Mouse (Mus musculus) adrenal gland, postnatal 25 days (tissue): Measurements from ENCODE around the gene Smg5. TPM values are rescaled to one million over a fixed set of nuclear protein-coding genes. Genes with fewer than 3 reads are reported as not detected.
"Not testable (repeated sequence)": the region's sequence is repeated elsewhere in the genome, so short reads cannot be mapped to it uniquely, and the experiment has no call there.

Experiments used
- DNase-seq: peaks from one replicate; pipeline ENCODE4 v3.0.0; 2021; ENCODE audit warnings: mixed read lengths
- total RNA-seq: library from RNA; stranded (reverse); gene quantifications from 2 replicates; pipeline ENCODE4 v1.2.3, GENCODE M21; 2021

Gene Smg5
- total RNA-seq, 1 experiment from 2014 or later, result 55.3 TPM

DNA sequence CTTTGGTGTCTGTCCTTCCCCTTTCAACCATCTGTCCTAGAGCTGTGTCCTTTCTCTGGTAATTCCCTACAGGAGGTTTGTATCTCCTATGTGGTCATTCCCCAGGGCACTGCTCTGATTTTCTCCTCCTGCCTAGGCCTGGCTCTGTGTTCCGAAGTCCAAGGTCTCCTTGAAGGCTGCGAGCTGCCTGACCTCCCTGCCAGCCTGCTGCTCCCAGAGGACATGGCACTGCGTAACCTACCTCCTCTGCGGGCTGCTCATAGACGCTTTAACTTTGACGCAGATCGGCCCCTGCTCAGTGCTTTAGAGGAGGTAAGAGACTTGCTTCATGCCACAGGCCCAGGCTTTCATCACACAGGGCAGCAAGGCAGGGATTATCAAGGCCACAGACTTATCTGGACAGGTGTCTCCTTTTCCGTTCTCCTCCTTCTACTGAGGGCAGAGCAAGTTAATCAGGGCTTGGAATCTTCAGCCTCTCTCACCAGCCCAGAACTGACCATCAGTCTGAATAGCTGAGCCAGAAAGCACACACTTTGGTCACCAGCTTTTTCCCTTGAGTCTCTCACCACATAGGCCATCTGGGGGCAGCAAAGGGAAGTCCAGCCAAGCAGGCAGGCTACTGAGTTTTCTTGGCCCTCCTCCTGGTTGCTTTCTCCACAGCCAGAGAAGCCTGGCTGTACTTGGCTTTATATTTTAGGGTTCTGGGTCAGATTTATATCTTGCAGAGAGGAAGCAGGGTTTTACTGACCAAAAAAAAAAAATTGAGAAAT, 18.5 kb downstream of the Smg5 start:
- DNase-seq, result peak; percentile 56

DNA sequence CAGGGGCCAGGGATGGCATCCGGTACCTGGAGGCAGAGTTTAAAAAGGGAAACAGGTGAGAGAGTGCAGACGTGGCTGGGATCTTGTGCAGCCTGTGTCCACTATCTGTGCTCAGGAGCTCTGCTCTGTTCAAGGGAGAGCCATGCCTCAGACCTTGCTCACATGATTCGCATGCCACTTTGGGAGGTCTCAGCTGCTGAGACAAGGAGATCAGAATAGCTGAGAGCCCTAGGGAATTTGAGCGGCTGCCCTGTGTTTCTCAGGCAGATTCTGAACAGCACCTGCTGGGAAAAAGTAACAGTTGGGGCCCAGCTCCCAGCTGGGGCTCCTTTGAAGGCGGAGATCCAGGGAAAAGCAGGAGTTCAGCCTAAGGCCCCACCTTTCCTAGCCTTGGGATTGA, 23.5 kb downstream of the Smg5 start:
- no peak for DNase-seq

DNA sequence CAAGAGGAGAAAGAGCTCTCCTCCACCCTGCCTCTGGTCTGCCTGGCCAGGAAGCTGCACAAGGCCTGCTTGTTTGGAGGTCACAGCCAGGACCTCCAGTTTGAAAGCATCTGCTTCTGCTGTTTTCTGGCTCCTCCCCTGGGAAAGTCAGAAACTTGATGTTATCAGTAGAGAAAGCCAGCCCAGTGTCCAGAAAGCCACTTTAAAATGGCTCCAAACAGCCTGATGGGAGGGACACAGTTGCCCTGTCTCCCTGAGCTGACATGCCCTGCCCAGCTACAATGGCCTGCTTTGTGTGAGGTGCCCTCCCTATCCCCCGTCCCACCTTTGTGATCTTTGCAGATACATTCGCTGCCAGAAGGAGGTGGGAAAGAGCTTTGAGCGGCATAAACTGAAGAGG, 23.9 kb downstream of the Smg5 start:
- no peak for DNase-seq

DNA sequence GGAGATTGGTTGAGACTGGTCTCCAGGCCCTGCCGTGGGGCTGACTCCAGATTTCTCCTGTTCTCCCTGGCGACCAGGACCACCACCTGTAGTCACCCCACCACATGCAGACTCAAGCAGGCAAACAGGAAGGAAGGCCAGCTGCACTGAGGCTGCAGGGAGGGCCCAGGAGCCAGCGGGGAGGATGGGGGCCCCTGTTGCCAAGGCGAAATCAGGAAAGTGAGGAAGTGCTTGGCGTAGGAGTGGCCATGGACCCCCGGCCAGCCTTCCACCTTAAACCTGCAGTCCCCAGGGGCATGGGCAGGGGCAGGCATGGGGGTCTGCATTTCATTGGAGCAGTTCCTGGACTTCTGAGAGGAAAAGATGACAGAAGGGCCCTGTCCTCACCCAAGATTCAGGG, 25.0 kb downstream of the Smg5 start:
- no peak for DNase-seq

DNA sequence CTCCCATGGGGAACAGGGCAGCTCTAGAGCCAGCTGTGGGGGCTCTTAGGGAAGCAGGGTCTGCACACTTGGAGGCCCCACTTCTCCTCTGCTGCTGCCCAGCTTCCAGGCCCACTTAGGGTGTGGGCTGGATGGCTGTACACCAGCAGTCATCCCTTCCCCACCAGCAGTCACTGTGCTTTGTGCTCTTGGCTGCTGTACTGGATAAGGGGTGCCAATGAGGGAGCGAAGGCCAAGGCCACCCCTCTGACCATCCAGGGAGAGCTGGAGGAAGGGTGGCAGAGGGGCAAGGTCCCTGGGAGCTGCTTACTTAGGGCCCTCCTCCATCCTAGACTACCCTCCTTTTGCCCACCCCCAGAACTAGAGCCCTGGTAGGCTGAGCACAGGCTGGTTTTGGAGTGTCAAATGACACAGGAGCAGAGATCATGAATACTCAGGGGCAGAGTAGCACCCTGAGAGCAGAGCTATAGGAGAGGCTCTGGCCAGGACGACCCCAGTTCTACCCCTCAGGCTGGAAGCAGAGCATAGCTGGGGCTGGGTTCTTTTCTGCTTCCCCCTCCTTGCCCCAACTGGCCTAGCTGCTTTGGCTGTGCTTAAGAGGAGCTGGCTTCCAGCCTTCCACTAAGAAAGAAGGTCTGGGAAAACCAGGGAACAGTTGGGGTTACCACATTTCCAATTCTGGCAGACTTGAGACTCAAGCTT, 25.7 kb downstream of the Smg5 start:
- DNase-seq, result no peak

DNA sequence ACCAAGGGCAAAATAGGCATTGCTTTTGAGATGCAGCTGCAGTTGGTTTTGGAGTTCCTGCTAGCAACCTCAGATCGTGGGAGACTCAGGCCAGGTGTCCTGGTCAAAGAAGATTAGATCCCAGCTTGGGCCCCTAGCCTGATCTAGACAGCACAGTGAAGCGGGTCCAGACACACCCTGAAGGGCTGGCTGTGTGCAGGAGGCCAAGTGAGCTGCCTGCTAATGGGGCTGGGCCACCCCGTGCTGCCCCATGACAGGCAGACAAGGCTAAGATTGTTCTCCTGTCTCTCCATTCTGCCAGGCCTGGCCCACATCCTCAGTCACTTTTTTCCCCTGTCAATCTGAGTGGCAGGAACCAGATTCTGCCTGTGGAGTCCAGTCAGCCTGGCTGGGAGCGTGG, 27.6 kb downstream of the Smg5 start:
- DNase-seq, result no peak

DNA sequence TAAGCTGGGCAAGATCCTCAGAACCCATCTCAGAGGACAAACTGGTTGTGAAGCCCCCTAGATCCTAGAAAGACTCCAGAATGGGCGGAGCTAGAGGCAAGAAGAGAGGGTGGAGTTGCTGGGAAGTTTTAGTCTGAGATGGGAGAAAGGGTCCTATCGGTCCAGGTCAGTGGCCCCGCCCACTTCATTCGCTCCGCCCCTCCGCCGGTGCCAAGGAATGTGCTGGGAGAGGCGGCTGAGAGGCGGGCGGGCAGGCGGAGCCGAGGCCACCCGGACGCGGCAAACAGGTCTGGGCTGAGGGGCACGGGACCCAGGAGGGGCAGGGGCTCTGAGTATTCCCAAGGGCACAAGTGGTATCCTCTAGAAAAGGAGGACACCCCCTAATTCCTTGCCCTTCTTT, 28.3 kb downstream of the Smg5 start, which contains the start of gene Paqr6:
Gene Paqr6, plus strand, starts transcription at position 248 of the 400 bp plus-strand sequence.
- peak; percentile 50 for DNase-seq

DNA sequence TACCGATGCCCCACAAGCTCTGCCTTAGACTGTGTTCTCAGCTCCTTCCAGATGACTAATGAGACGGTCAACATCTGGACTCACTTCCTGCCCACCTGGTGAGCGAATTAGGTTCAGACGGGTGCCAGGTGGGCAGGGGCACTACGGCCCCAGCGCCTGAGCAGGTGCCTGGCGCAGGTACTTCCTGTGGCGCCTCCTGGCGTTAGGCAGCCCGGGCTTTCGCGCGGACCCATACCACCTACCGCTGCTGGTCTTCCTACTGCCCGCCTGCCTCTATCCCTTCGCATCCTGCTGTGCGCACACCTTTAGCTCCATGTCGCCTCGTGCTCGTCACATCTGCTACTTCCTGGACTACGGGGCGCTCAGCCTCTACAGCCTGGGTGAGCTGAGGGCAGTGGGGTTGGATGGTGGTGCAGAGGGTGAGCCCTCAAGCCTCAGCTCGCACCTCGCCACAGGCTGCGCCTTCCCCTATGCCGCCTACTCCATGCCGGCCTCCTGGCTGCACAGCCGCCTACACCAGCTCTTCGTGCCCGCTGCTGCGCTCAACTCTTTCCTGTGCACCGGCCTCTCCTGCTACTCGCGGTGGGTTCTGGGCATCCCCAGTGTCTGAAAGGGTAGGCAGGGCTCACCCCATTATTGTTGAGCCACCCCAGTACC, 29.8 kb downstream of the Smg5 start:
- no peak for DNase-seq

DNA sequence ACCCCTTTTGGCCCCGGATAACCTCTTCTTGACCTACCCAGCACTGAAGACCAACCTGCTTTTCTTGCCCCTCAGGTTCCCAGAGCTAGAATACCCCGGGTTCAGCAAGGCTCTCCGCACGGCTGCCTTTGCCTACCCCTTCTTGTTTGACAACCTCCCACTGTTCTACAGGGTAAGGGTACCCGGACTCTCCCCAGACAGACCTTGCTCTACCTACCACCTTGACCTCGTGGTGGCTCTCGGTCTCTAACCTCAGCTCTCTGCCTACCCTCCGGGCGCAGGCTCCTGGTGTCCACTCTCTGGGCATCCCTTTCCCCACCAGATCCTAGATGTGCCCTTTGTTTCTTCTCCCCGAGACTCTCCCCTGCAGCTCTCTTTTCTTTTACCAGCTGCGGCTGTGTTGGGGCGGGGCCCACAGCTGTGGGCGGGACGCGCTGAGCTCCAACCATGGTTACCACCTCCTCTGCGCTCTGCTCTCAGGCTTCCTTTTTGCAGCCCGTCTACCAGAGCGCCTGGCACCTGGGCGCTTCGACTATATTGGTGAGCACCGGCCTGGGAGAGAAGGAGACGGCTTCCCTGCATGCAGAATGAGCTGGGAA, 30.9 kb downstream of the Smg5 start:
- DNase-seq, result peak; percentile 48

DNA sequence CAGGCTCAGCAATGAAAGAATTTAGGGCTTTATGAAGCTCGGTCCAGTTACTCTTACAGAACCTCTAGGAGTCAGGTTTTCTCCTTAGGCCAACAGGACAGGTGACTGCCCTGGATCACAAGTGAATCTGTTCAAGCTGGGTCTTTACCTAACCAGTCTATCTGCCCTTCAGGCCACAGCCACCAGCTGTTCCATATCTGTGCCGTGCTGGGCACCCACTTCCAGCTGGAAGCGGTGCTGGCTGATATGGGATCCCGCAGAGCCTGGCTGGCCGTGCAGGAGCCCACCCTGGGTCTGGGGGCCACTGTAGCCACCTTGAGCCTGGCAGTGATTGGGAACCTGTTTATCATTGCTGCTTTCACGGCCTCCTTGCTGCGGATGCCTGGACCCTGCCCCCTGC, 31.5 kb downstream of the Smg5 start:
- DNase-seq, result not testable (repeated sequence)

DNA sequence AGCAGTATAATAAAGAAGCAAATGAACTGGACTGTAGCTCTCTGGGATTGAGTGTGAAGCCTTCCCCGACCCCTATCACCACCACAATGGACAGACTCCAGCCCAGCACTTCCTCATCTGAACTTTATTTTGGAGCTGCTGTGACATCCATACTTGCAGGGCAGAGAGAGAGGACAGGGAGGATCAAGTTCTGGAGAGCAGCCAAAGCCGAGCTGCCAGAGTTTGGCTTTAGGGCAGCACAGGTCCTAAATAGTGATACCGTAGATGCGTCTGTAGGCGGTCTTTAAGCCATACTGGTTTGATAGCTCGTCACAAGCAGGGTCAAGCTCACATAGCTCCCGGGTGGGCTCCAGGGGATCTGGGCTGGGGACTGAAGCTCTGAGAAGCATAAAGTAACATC, 32.5 kb downstream of the Smg5 start:
- DNase-seq, result not testable (repeated sequence)

DNA sequence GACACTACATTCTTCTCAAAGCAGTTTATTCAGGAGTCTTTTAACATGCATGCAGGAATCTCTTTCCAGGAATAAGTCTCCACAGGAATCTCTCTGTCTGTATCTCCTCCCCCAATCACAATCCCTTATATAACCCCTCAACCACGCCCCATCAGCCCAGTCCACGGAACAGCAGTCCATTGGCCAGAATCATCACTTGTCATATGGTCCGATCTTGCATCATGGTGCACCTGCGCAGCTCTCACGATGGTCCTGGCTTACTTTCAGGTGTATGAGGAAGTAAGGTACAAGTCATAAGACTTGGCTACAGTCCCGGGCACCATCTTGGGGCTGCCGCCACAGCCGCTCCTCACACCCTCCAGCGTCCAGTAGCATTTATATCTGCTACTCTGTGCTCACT, 36.6 kb downstream of the Smg5 start, which contains the start of gene Bglap3:
Gene Bglap3, minus strand, starts transcription at position 101 of the 400 bp plus-strand sequence.
- DNase-seq, result not testable (repeated sequence)

DNA sequence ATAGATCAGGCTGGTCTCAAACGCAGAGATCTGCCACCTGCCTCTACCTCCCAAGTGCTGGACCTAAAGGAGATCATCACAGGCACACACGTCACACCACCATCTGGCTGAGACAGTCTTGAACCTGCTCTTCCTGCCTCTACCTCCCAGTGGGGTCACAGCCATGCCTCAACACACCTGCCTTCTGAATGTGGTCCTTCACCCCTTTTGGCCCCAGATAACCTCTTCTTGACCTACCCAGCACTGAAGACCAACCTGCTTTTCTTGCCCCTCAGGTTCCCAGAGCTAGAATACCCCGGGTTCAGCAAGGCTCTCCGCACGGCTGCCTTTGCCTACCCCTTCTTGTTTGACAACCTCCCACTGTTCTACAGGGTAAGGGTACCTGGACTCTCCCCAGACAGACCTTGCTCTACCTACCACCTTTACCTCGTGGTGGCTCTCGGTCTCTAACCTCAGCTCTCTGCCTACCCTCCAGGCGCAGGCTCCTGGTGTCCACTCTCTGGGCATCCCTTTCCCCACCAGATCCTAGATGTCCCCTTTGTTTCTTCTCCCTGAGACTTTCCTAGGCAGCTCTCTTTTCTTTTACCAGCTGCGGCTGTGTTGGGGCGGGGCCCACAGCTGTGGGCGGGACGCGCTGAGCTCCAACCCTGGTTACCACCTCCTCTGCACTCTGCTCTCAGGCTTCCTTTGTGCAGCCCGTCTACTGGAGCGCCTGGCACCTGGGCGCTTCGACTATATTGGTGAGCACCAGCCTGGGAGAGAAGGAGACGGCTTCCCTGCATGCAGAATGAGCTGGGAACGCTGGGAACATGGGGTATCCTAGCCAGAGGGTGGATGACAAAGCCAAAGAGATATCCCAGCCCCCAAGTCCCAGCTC, 39.9 kb downstream of the Smg5 start:
- DNase-seq, result not testable (repeated sequence)

DNA sequence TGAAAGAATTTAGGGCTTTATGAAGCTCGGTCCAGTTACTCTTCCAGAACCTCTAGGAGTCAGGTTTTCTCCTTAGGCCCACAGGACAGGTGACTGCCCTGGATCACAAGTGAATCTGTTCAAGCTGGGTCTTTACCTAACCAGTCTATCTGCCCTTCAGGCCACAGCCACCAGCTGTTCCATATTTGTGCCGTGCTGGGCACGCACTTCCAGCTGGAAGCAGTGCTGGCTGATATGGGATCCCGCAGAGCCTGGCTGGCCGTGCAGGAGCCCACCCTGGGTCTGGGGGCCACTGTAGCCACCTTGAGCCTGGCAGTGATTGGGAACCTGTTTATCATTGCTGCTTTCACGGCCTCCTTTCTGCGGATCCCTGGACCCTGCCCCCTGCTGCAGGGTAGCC, 40.6 kb downstream of the Smg5 start:
- DNase-seq, result not testable (repeated sequence)

DNA sequence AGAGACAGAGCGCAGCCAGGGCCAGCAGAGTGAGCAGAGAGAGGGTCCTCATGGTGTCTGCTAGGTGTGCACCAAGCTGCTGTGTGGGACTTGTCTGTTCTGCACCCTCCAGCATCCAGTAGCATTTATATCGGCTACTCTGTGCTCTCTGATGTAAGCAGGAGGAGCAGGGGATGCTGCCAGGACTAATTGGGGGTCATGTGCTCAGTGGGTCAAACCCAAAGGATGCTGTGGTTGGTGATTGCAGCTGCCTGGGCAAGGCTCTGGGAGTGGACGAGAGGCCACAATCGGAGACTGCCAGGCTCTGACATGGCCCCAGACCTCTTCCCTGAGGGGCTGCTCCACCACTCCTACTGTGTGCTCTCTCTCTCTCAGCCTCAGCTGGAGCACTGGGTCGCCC, 42.5 kb downstream of the Smg5 start, which contains the start of gene Bglap2:
Gene Bglap2, minus strand, starts transcription at position 101 of the 400 bp plus-strand sequence.
- not testable (repeated sequence) for DNase-seq

DNA sequence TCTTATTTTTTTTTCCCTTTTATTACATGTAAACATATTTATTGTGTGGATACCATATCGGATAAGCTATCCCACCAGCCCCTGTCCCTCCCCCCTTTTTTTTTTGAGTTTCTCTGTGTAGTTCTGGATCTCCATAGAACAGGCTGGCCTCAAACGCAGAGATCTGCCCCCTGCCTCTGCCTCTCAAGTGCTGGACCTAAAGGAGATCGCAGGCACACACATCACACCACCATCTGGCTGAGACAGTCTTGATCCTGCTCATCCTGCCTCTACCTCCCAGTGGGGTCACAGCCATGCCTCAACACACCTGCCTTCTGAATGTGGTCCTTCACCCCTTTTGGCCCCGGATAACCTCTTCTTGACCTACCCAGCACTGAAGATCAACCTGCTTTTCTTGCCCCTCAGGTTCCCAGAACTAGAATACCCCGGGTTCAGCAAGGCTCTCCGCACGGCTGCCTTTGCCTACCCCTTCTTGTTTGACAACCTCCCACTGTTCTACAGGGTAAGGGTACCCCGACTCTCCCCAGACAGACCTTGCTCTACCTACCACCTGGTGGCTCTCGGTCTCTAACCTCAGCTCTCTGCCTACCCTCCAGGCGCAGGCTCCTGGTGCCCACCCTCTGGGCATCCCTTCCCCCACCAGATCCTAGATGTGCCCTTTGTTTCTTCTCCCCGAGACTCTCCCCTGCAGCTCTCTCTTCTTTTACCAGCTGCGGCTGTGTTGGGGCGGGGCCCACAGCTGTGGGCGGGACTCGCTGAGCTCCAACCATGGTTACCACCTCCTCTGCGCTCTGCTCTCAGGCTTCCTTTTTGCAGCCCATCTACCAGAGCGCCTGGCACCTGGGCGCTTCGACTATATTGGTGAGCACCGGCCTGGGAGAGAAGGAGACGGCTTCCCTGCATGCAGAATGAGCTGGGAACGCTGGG, 45.6 kb downstream of the Smg5 start:
- peak; percentile 28 for DNase-seq

DNA sequence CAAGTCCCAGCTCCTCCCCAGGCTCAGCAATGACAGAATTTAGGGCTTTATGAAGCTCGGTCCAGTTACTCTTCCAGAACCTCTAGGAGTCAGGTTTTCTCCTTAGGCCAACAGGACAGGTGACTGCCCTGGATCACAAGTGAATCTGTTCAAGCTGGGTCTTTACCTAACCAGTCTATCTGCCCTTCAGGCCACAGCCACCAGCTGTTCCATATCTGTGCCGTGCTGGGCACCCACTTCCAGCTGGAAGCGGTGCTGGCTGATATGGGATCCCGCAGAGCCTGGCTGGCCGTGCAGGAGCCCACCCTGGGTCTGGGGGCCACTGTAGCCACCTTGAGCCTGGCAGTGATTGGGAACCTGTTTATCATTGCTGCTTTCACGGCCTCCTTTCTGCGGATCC, 46.3 kb downstream of the Smg5 start:
- not testable (repeated sequence) for DNase-seq

DNA sequence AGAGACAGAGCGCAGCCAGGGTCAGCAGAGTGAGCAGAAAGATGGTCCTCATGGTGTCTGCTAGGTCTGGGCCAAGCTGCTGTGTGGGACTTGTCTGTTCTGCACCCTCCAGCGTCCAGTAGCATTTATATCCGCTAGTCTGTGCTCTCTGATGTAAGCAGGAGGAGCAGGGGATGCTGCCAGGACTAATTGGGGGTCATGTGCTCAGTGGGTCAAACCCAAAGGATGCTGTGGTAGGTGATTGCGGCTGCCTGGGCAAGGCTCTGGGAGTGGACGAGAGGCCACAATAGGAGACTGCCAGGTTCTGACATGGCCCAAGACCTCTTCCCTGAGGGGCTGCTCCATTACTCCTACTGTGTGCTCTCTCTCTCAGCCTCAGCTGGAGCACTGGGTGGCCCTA, 48.3 kb downstream of the Smg5 start, which contains the start of gene Bglap:
Gene Bglap, minus strand, starts transcription at position 101 of the 400 bp plus-strand sequence.
- no peak for DNase-seq

DNA sequence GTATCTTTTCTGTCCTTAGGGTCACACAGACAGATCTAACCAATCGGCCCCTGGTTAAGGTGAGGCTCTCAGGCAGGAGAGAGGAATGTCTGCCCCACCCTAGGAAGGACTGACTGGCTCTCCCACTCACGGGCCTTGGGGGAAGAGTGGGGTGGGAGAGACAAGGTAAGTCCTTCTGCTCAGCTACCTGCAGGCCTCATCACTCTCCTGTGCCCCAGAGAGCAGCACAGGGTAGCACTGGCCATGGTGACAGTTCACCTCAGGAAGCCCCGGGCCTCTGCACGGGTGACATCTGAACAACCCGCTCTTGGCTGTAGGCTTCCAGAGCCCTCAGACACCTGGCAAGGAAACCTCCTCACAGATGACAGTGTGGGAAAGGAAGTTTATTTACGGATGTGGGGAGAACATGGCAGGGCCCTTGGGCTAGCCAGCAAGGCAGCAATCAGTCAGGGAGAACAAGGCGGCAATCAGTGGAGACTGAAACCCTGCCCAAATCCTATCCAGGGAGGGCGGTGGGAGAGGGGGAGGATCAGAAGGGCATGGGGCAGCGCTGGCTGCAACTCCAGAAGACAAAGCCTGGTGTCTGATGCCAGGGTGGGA, 57.8 kb downstream of the Smg5 start:
- DNase-seq, result no peak

DNA sequence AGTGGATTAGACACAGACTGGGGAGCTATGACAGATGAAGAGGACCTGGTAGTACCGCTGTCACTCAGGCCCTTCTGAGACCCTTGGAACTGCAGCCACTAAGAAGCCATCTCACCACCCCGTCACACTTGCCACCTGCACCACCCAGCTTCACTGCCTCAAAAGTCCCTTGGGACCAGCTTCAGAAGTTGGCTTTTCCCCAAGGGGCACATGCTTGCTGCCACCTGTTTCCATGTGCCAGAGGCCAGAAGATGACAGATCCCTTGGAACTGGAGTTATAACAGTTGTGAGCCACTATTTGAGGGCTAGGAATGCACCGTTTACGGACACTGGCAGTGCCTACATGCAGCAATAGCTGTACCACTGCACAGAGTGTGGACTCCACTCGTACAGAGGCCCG, 59.2 kb downstream of the Smg5 start:
- DNase-seq, result no peak
